Mouse (Mus musculus): ENCODE data around the gene Gpank1.

- TF ChIP-seq CTCF (conservative IDR thresholded peaks at IDR 0.05; ENCODE audit: low read length) (no peak), NANOG (IDR thresholded peaks at IDR 0.05; ENCODE audit: borderline replicate concordance, low read length) (no peak)
These were observed 44.0 kb upstream of the Gpank1 start for GRCm38 (mm10) chr17:35077285-35077684.
